Mouse (Mus musculus) intestine, embryonic 16.5 days (tissue): ENCODE results near the gene Noc4l. TPM values are rescaled to one million over a fixed set of nuclear protein-coding genes. Genes with fewer than 3 reads are reported as not detected.
A peak's percentile ranks its signal among the peaks of the same experiment; 100 is the strongest.

Experiments
- ATAC-seq: fragments of 200-750 bp; cut with Nextera tagmentation; 2 replicates; pipeline ENCODE4 v1.8.0; 2017; ENCODE audit warnings: moderate TSS enrichment, moderate library complexity
- H3K27ac ChIP-seq: fragments of 300-500 bp; sonication (generic); 2 replicates; pipeline ENCODE4 v1.5.1; 2014; ENCODE audit warnings: mild to moderate bottlenecking, low read length
- H3K27me3 ChIP-seq: fragments of 300-500 bp; sonication (generic); replicated peaks from 2 replicates; pipeline ENCODE4 v1.6.1; 2014; ENCODE audit warnings: low read length, control low read depth, mixed read lengths; ENCODE audit not compliant: control insufficient read depth, insufficient read depth
- H3K36me3 ChIP-seq: fragments of 300-500 bp; sonication (generic); 2 replicates; pipeline ENCODE4 v1.6.1; 2014; ENCODE audit warnings: low read length, control low read depth; ENCODE audit not compliant: control insufficient read depth, insufficient read depth
- H3K4me1 ChIP-seq: fragments of 300-500 bp; sonication (generic); 2 replicates; pipeline ENCODE4 v1.6.1; 2014; ENCODE audit warnings: low read length, control low read depth, mixed read lengths; ENCODE audit not compliant: control insufficient read depth, insufficient read depth
- H3K4me2 ChIP-seq: fragments of 300-500 bp; sonication (generic); 2 replicates; pipeline ENCODE4 v1.6.1; 2014; ENCODE audit warnings: low read depth, low read length, control low read depth
- H3K4me3 ChIP-seq: fragments of 300-500 bp; sonication (generic); 2 replicates; pipeline ENCODE4 v1.5.1; 2014; ENCODE audit warnings: mild to moderate bottlenecking, low read length
- H3K9ac ChIP-seq: fragments of 300-500 bp; sonication (generic); 2 replicates; pipeline ENCODE4 v1.6.1; 2014; ENCODE audit warnings: low read depth, low read length
- H3K9me3 ChIP-seq: fragments of 300-500 bp; sonication (generic); 2 replicates; pipeline ENCODE4 v1.6.1; 2016; ENCODE audit warnings: low read length, control low read depth; ENCODE audit not compliant: control insufficient read depth
- WGBS: fragments of 180-500 bp; shearing (Covaris S2); extraction: QIAGEN DNeasy Blood & Tissue Kit; methylation state at CpG from one replicate; pipeline ENCODE4 v1.1.7; 2014; 5-methylcytosine and 5-hydroxymethylcytosine counted together
- polyA plus RNA-seq: library from polyadenylated mRNA; unstranded; fragments of >200 nt; fragmentation: Nextera tagmentation; extraction: Ambion mirVana; gene quantifications from 2 replicates; pipeline ENCODE4 v1.2.1, GENCODE M21; 2015

The Noc4l gene
- polyA plus RNA-seq, result 52.4 and 56.3 TPM in 2 replicates

- peak within 1 kb of the TSS; percentile 33; the same call in 1 of the 2 replicates for H3K27ac ChIP-seq
- H3K9ac ChIP-seq, result peak within 1 kb of the TSS; percentile 92
- H3K36me3 ChIP-seq, result peaks cover 27% of the 10 kb centered on the region
- no peaks in the 10 kb centered on the region for H3K27me3 ChIP-seq
- under 1% methylated on average over 91 of the region's 91 CpGs for WGBS
- H3K4me2 ChIP-seq, result peak within 1 kb of the TSS; percentile 90
- peak; percentile 90 for ATAC-seq
- peak within 1 kb of the TSS; percentile 97 for H3K4me3 ChIP-seq
- H3K9me3 ChIP-seq, result no peaks in the 10 kb centered on the region
- H3K4me1 ChIP-seq, result peaks cover 5% of the 10 kb centered on the region
These were observed at the start of gene Noc4l, which contains the start of gene Ddx51 for GRCm38 (mm10) chr5:110652719-110653648. Noc4l (minus strand) TSS chr5:110653417. Ddx51 (plus strand) TSS chr5:110653451.

GRCm38 (mm10) chr5:110698617-110699016 is 45.4 kb upstream of the Noc4l start:
- no peak overlapping the region for H3K9ac ChIP-seq
- H3K27me3 ChIP-seq, result no peaks in the 10 kb centered on the region
- WGBS, result 89% methylated on average over 4 of the region's 4 CpGs
- no peak overlapping the region for H3K4me2 ChIP-seq
- no peaks in the 10 kb centered on the region for H3K4me1 ChIP-seq
- H3K36me3 ChIP-seq, result peaks cover 28% of the 10 kb centered on the region
- H3K9me3 ChIP-seq, result no peaks in the 10 kb centered on the region
- no peak for ATAC-seq
- no peak overlapping the region for H3K27ac ChIP-seq
- H3K4me3 ChIP-seq, result no peak overlapping the region

GRCm38 (mm10) chr5:110682041-110682440 is 28.8 kb upstream of the Noc4l start:
- Histone ChIP-seq H3K36me3 (peaks cover 12% of the 10 kb centered on the region), H3K4me1 (no peaks in the 10 kb centered on the region)
- 89% methylated on average over 8 of the region's 8 CpGs for WGBS

GRCm38 (mm10) chr5:110665486-110666121 is 12.4 kb upstream of the Noc4l start:
- Histone ChIP-seq H3K9ac (no peak overlapping the region), H3K4me2 (no peak overlapping the region), H3K4me1 (no peaks in the 10 kb centered on the region), H3K36me3 (peaks cover 14% of the 10 kb centered on the region), H3K27ac (no peak overlapping the region), H3K27me3 (no peaks in the 10 kb centered on the region), H3K9me3 (no peaks in the 10 kb centered on the region), H3K4me3 (no peak overlapping the region)
- ATAC-seq, result no peak
- 69% methylated on average over 6 of the region's 6 CpGs for WGBS

More at GRCm38 (mm10) chr5:110682041-110682440, 28.8 kb upstream of the Noc4l start:
- Histone ChIP-seq H3K4me2 (no peak overlapping the region), H3K27me3 (no peaks in the 10 kb centered on the region), H3K4me3 (no peak overlapping the region), H3K9ac (no peak overlapping the region), H3K27ac (no peak overlapping the region), H3K9me3 (no peaks in the 10 kb centered on the region)
- ATAC-seq, result no peak

- H3K4me3 ChIP-seq, result no peak overlapping the region
- no peaks in the 10 kb centered on the region for H3K27me3 ChIP-seq
- H3K9ac ChIP-seq, result no peak overlapping the region
- H3K4me1 ChIP-seq, result no peaks in the 10 kb centered on the region
- no peaks in the 10 kb centered on the region for H3K9me3 ChIP-seq
- WGBS, result 84% methylated on average over 2 of the region's 2 CpGs
- no peak overlapping the region for H3K4me2 ChIP-seq
- H3K36me3 ChIP-seq, result peaks cover 19% of the 10 kb centered on the region
- ATAC-seq, result no peak
- no peak overlapping the region for H3K27ac ChIP-seq
These were observed 11.6 kb upstream of the Noc4l start for GRCm38 (mm10) chr5:110664750-110665269.

GRCm38 (mm10) chr5:110664041-110664440 is 10.8 kb upstream of the Noc4l start:
- H3K9me3 ChIP-seq, result no peaks in the 10 kb centered on the region
- H3K27me3 ChIP-seq, result no peaks in the 10 kb centered on the region
- no peak overlapping the region for H3K9ac ChIP-seq
- no peak for ATAC-seq
- peaks cover 19% of the 10 kb centered on the region for H3K36me3 ChIP-seq
- no peak overlapping the region for H3K4me2 ChIP-seq
- no peak overlapping the region for H3K4me3 ChIP-seq
- 96% methylated on average over 2 of the region's 2 CpGs for WGBS
- no peaks in the 10 kb centered on the region for H3K4me1 ChIP-seq
- H3K27ac ChIP-seq, result no peak overlapping the region

- H3K4me1 ChIP-seq, result no peaks in the 10 kb centered on the region; the same call in 1 of the 2 replicates
- H3K4me3 ChIP-seq, result no peak overlapping the region
- no peak overlapping the region for H3K9ac ChIP-seq
- no peak overlapping the region for H3K4me2 ChIP-seq
- H3K36me3 ChIP-seq, result peaks cover 26% of the 10 kb centered on the region
- no peaks in the 10 kb centered on the region for H3K27me3 ChIP-seq
- ATAC-seq, result no peak
- H3K9me3 ChIP-seq, result no peaks in the 10 kb centered on the region
- H3K27ac ChIP-seq, result no peak overlapping the region
These were observed 6.5 kb upstream of the Noc4l start for GRCm38 (mm10) chr5:110659682-110660081.

GRCm38 (mm10) chr5:110653686-110654085 is 469 bp upstream of the Noc4l start:
- H3K4me1 ChIP-seq, result peaks cover 5% of the 10 kb centered on the region
- peaks cover 23% of the 10 kb centered on the region; the same call in 1 of the 2 replicates for H3K36me3 ChIP-seq

GRCm38 (mm10) chr5:110646377-110646776 is 6.8 kb downstream of the Noc4l start:
- H3K27ac ChIP-seq, result no peak overlapping the region
- no peak overlapping the region for H3K9ac ChIP-seq
- no peak overlapping the region for H3K4me3 ChIP-seq
- no peaks in the 10 kb centered on the region for H3K9me3 ChIP-seq
- H3K27me3 ChIP-seq, result no peaks in the 10 kb centered on the region
- no peak for ATAC-seq
- H3K4me1 ChIP-seq, result no peaks in the 10 kb centered on the region
- peaks cover 20% of the 10 kb centered on the region for H3K36me3 ChIP-seq
- no peak overlapping the region for H3K4me2 ChIP-seq

More at GRCm38 (mm10) chr5:110653686-110654085, 469 bp upstream of the Noc4l start:
- Histone ChIP-seq H3K9ac (peak overlapping the region; percentile 92), H3K4me2 (peak overlapping the region; percentile 90), H3K4me3 (peak overlapping the region; percentile 97), H3K9me3 (no peaks in the 10 kb centered on the region), H3K27ac (peak overlapping the region; percentile 33; the same call in 1 of the 2 replicates), H3K27me3 (no peaks in the 10 kb centered on the region)
- ATAC-seq, result peak; percentile 63
- WGBS, result under 1% methylated on average over 37 of the region's 37 CpGs
